Mouse (Mus musculus) adrenal gland, postnatal 25 days (tissue): ENCODE data around the gene Mxra7. TPM values are rescaled to one million over a fixed set of nuclear protein-coding genes. Genes with fewer than 3 reads are reported as not detected.

ENCODE experiments used
- DNase-seq: peaks from one replicate; pipeline ENCODE4 v3.0.0; 2021; ENCODE audit warnings: mixed read lengths
- total RNA-seq: library from RNA; stranded (reverse); gene quantifications from 2 replicates; pipeline ENCODE4 v1.2.3, GENCODE M21; 2021

Gene Mxra7
- total RNA-seq, 1 experiment from 2014 or later = 44.7 TPM

DNA sequence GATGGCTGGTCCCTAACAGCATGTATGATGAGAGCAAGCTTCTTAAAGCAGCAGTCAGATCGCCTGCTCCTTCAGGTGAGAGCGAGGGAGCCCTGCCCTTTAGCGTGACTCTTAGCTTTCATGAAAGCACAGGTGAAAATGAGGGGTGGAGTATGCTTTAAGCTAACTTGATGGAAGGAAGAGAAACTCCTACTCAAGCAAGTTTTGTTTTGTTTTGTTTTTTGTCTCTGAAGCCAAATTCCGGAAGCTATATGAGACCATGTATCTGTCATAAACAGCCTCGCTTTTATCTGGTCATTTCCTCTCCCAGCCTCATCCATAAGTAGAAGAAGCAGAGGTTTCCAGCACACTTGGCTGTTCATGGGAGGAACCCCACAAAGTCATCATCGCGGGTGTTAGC lies 52.4 kb downstream of the Mxra7 start, which contains the start of gene St6galnac1:
St6galnac1 (minus strand) TSS at position 101 of the 400 bp plus-strand sequence.
- no peak for DNase-seq

DNA sequence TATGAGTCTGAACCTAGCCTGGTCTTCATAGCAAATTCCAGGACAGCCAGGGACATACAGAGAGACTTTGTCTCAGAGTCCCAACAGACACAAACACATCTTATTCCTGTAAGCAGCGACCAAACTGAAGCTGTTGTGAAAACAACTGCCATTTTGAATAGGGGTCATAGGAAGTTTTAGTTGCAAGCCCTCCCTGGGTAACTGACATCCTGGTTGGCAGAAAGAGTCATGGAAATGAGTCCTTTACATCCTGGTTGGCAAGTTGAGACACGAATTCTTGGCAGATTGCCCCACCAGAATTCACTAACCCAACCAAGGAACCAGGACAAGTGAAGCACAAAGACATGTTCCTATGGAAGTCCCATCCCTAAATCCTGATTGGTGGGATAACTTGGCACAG lies 54.6 kb downstream of the Mxra7 start:
- no peak for DNase-seq

DNA sequence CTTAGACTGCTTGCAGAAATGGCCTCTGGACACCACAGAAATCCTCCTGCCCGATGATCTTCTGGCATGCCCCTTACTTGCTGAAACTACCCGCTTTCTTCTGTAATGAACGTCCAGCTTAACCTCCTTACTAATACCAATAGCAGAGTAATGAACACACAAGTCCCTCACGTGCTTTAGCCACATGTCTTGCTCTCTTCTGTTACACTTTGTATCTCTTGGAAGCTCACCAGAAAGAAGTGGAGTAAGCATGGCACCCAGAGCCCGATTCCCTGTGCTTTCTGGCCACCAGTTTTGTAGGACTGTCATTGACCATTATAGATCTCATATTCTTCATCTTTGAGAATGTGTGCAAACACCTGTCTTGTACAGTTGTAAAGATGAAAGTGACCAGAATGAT lies 58.0 kb downstream of the Mxra7 start:
- DNase-seq = no peak

DNA sequence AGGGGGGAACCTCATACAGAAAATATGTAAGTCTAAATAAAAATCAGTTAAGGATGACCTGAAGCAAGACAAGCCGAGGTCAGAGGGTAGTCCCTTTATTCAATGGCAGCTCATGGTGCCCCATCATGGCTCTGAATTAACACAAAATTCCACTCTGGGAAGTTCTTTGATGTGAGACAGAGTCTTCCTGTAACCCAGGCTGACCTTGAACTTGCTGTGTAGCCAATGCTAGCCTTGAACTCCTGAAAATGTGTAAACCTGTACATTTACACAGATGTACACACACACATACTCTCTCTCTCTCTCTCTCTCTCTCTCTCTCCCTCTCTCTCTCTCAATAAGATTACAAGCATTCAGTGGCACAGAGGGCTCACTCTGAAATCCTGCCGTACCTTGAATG lies 62.9 kb downstream of the Mxra7 start:
- no peak for DNase-seq

DNA sequence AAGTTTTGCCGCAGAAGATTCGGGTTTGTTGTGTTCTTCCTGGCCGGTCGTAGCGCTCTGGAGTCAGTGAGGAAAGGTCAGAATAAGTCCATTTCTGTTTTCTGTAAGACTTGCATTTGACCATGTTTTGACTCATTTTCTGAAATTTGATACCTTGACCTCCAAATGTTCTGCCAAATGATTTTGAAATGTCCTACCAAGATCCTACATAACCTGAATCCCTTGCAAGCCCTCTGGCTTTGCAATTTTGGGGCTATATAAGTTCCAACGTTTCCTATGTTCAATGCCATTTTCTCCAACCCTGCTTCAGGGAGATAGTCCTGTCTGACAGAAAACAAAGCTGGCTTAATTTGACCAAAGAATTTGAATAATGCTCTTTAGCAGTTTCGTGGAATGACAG lies 63.5 kb downstream of the Mxra7 start:
- DNase-seq = no peak

DNA sequence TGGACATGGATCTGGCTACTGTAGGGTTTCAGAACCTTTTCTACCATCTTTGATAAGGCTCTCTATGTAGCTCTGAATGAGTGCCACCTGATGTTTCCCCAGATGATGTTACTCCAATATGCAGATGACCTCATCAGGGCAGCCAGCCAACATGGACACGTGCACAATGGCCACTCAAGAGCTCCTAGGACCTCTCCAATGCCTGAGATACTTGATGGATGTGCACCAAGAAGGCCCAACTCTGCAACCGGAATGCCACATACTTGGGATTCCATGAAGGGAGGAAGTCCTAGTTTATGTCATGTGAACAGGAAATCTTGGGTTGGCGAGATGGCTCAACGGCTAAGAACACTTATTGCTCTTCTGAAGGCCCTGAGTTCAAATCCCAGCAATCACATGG lies 72.7 kb downstream of the Mxra7 start:
- no peak for DNase-seq

DNA sequence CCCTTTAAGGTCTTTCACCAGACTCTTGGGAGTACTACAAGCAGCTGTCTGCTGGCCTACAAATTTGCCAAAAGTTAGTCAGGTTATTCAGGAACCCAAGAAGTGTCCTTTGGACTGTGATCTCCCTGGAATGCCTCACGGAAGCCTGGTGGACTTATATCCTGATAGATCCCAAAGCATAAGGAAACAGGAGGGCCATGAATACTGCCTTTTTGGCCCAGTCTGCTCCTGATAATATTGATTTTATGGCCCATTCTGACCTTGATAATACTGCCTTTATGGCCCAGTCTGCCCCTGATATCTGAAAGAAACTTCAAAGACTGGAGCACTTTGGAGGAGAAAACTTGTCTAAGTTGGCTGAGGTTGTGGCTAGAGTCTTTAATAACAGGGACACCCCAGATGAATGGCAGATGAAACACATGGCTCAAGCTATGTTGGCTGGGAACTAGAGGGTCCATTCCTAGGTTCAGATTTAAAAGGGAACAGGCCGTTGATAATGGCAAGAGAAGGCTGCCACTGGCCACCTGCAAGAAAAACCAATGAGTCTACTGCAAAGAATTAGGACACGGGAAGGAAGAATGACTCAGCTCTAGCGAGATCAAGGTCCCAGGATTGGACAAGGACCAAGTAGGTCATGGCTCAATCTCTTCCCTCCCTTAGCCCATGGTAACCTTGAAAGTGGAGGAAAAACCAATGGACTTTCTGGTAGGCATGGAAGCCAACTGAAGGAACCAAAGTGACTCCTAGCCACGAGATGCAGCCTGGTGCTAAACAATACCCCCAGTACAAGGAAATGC lies 74.0 kb downstream of the Mxra7 start:
- peak; percentile 38 for DNase-seq

Other genes with a start within 250 kb of the Mxra7 start
- 32.7 and 34.1 TPM in 2 replicates for gene Ube2o, start 246.6 kb downstream of the Mxra7 start, total RNA-seq
- not detected in 2 replicates for gene Aanat, start 241.6 kb downstream of the Mxra7 start, total RNA-seq
- 17.7 and 24.6 TPM in 2 replicates for gene Rhbdf2, start 201.0 kb downstream of the Mxra7 start, total RNA-seq
- gene Prcd, start 174.5 kb downstream of the Mxra7 start, total RNA-seq = 9.2 and 13.0 TPM in 2 replicates
- 18.7 and 25.4 TPM in 2 replicates for gene Cygb, start 173.7 kb downstream of the Mxra7 start, total RNA-seq
- not detected in 2 replicates for gene St6galnac1, start 52.5 kb downstream of the Mxra7 start, total RNA-seq
- gene Mettl23, start 15.2 kb upstream of the Mxra7 start, total RNA-seq = 21.7 and 29.6 TPM in 2 replicates
- gene Jmjd6, start 15.4 kb upstream of the Mxra7 start, total RNA-seq = 28.4 and 38.5 TPM in 2 replicates
- gene Mfsd11, start 24.4 kb upstream of the Mxra7 start, total RNA-seq = 39.6 and 41.7 TPM in 2 replicates
- 254 and 258 TPM in 2 replicates for gene Srsf2, start 25.0 kb upstream of the Mxra7 start, total RNA-seq
- gene Mgat5b, start 90.8 kb upstream of the Mxra7 start, total RNA-seq = 0.57 and 0.94 TPM in 2 replicates